Mouse (Mus musculus) testis, postnatal 14 days (tissue): ENCODE data around the gene Prr22.

ENCODE experiments used
- DNase-seq: peaks from one replicate; pipeline ENCODE4 v3.0.0; 2021; ENCODE audit warnings: low spot score

The Prr22 gene

GRCm38 (mm10) chr17:56761991-56762410, 8.0 kb upstream of the Prr22 start:
- DNase-seq: peak; percentile 89

DNA sequence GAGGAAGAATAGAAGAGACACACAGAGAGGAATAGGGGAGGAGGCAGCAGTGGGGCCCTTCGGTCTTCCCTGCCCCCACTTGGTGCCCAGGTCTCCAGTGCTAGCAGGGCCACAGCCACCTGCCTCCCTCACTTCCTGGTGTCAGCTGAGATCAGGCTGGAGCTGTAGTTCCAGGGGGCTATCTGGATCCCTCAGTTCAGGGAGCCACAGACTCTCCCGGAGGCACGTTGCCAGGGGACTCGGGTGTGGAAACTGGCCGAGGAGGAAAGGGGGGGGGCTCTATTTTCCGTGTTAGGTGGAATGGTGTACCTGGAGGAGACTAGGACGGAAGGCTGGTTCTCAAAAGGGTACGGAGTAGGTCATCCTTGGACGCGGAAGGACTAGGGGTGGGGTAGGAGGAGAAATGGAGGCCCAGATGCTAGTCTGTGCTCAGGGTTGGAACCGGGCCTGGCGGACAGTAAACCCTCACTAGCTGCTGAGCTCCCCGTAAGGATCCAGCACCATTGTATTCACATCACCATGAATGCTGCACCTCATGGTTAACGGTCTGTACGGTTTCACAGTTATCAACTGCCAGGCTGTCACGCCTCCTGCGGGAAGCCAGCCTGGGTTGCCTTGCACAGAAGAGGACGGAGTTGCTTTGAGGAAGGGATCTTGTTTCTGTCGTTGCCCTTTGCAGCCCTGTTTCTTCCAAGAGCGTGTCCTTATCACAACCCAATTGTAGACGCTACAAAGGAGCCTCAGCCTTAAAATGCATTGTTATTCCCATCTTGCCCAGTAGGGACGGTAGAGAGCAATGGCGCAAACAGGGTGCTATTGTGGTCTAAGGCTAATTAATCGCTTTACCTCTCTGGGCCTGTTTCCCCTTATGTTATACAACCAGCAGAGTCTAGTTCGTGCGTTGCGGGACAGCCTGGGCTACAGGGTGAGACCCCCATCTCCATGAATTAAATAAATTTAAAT, 7.0 kb upstream of the Prr22 start:
- no peak for DNase-seq

DNA sequence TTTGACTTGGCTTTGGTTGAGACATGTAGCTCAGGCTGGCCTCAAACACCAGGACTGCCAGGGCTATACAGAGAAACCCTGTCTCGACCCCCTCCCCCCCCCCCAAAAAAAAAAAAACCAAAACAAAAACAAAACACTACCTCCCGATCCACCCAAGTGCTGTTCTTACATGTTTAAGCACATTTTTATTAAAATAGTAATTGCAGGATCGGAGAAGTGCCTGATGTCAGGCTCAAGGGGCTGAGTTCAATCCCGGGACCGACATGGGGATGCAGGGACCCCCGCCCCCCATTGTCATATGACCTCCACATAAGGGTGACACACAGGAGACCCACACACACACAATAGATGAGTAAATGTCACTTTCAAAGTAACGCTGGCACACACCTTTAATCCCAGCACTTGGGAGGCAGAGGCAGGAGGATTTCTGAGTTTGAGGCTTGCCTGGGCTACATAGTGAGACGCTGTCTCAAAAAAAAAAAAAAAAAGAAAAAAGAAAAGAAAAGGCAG, 6.3 kb upstream of the Prr22 start:
- no peak for DNase-seq

DNA sequence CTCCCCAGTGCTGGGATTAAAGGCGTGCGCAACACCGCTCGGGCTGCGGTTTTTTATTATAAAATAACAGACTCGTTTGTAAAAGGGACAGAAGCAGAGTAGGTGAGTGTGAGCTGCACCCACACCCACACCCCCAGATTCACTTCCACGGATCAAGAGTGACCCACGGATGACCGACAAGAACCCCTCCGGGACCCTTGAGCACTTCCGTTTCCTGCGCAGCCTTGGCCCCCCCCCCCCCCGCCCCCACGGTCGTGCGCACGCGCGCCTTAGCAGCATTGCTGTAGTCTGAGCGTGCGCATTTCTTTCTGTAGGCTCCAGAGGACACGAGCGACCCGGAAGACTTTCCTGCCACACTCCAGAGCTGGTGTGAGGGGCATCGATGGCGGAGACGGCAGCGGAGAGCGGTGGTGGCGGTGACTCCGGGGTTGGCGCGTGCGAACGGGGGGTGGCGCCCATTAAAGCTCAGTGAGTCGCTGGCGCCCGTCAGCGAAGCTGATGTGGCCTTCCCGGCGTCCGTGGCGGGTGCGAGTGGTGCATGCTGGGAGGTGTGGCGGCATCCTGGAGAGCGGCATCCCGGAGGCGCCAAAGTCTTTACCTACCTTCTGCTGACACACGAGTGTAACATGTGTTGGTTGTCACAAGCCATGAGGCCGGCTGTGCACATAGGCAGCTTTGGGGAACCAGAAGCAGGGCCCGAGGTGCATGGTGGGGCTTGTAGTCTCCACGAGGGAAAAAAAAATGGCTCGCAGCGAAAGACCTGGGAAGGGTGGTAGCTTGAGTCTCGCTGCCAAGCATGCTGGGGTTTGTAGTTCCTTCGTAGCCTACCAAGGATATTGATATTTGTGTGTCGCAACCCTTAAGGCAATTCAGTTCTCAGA, 5.3 kb upstream of the Prr22 start, which contains the start of gene Dus3l:
Gene Dus3l (plus strand): TSS at position 284 of the 881 bp plus-strand sequence.
- peak; percentile 88 for DNase-seq

- DNase-seq: no peak
These were observed 4.6 kb upstream of the Prr22 start for GRCm38 (mm10) chr17:56765431-56765830.

GRCm38 (mm10) chr17:56766631-56767405, 3.2 kb upstream of the Prr22 start:
- DNase-seq: no peak

GRCm38 (mm10) chr17:56767531-56768135, 2.4 kb upstream of the Prr22 start:
- DNase-seq: no peak

DNA sequence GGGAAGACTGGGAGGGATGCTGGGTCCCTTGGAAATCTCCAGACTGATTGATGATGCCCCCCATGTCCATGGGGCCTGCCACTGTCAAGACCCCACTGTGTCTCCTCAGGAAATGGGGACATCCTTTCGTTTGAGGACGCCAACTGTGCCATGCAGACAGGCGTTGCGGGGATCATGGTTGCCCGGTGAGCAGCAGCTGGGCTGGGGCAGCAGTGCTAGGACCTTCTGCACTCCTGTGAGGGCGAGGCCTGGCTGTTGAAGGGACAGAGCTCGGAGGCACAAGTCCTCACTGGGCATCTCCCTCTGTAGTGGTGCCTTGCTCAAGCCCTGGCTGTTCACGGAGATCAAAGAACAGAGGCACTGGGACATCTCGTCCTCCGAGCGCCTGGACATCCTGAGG, 1.1 kb upstream of the Prr22 start:
- DNase-seq: no peak

DNA sequence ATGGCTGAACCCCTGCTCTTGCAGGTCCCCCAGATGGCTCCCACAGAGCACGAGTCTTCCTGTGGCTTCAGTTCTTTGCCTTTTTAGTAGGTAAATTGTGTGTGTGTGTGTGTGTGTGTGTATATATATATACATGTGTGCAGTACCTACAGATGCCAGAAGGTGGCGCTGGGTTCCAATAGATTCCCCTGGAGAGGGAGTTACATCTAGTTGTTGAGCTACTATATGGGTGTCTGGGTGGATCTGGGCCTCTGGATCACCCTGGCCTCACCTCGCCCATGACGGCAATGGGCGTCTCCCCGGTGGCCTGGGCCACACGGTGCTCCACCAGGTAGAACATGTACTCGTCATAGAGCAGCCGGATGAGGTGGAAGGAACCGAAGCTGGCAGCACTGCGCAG, 7.5 kb downstream of the Prr22 start:
- DNase-seq: no peak

DNA sequence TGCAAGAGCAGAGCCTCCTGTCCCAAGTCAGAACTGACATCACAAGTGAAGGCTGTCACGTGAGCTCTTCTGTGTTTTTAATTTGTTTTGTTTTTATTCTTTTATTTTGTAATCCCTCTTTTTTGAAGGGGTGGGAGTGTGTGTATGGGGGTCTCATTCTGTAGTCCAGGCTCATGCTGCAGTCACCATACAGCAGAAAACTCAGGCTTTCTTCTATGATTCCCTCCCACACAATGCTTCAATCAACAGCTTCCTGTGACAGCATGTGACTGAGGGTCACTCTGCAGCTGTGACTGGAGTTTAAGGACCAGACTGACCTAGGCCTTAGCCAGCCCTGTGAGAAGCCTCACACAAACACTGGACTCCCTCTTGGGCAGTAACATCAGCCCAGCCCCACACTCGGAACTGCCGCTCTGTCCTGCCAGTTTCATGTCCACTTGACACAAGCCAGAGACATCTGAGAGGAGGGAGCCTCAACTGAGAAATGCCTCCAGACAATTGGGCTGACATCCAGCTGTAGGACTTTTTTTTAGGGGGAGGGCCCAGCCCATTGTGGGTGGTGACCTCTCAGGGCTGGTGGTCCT, 8.8 kb downstream of the Prr22 start:
- no peak for DNase-seq

DNA sequence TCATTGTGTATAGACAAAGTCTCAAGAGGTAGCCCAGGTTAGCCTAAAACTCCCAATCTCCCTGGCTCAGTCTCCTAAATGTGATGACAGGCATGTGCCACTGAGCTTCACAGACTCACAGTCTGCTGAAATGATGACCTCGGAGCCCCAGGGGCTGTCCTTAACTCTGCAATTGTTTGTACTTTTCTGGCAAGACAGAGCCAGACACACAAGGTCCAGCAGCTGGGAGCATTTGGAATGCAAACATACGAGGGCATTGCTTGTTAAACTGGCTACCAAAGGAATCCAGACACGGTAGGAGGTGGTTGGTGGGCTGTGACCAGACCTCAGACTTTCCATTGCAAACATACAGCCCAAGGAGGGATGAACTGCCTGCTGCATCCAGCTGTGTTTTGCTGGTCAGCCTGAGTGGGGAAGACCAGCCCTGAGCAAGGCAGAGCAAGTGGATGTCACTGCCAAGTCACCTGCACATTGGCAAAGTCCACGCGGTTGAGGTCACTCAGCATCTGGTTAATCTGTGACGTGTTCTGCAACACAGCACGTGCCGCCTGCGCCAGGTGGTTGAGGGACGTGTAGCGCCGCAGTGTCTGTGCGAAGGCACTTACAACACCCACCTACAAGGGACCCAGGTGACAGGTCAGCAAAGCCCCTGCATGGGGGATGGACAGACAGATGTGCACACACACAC, 10.4 kb downstream of the Prr22 start:
- DNase-seq: no peak

DNA sequence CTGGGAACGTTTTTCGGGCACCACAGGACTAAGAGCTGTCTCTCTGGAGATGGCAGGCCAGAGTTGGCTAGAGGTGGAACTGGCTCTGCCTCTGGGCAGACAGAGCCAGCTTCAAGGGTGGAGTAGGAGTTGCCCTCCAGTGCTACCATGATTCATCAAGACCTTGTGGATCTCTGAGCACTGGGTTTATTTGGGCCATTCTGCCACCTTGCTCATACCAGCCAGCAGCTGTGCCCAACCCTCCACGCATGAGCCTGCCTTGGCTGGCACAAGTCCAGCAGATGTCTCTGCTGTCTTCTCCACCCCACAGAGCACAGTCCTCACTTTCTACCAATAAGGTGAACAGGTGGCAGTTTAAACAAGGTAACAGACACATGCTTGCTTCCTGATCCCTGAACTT, 18.8 kb downstream of the Prr22 start:
- DNase-seq: no peak

DNA sequence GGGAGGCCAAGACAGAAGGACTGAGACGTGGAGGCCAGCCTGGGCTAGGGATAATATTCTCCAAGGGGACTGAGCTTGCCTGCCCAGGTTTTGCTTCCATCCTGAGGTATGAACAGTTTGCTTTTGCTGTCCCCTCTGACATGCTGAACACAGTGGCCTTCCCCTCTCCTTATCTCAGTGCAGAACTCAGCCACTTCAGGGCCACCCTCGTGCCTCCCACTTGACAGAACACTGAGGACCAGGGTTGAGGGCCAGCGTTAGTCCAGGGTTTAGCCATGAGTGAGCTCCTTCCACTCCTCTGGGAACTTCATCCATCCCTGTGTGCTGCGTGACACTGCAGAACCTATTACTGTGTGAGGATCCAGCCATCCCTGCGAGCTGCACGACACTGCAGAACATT, 19.2 kb downstream of the Prr22 start:
- DNase-seq: no peak

DNA sequence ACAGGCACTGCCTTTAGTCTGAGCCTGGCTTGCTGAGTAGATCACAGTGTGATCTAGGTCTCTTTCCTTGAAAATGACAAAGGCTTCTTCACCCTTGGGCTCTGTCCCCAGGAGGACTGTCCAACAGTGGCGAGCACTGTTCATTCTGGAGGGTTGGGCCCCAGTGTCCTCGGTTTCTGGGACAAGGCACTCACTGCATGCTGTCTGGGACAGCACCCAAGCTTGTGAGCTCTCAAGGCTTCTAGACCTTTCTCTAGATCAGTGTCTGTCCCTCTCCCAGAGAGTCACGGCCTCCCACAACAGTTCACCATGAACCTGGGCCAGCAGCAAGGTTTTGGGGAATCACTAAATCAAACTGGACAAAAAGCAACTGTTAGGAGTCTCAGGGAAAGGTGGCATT, 22.5 kb downstream of the Prr22 start:
- DNase-seq: no peak

- DNase-seq: no peak
These were observed 23.7 kb downstream of the Prr22 start for GRCm38 (mm10) chr17:56793614-56794319.

DNA sequence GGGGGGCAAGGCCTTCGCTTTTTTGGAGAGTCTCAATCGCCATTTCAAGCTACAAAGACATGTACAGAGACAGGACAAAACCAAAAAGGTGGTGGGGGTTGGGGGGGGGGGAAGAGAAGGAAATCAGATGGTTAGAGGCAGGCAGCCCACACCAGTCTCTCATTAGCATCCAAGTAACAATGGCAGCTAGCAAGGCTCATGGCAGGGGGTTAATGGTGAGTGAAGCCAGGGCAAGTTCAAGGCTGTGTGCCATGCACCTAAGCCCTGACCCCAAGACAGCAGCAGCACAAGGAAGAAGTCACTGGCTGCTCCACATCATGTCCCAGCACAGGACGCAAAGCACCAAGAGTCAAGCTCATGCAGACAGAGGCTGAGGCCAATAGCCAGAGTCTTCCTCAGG, 29.2 kb downstream of the Prr22 start:
- DNase-seq: no peak

- DNase-seq: no peak
These were observed 32.0 kb downstream of the Prr22 start for GRCm38 (mm10) chr17:56802065-56802464.

DNA sequence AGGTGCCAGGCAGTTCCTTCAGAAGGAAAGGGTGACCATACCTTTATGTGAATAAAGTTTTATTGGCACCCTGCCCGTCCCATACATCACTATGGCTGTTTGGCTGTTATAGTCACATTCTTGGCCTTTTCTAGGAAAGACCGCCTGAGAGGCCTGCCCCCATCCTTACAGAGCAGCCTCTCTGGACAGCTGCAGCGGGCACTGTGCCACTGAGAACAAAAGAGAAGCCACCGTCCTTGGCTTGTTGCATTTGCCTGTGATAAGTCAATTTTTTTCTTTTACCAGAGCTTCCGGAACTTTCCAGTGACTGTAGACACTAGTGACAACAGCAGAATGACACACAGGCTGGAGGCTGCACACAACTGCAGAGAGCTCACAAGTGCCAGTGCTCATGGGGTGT, 34.9 kb downstream of the Prr22 start:
- DNase-seq: peak; percentile 75

DNA sequence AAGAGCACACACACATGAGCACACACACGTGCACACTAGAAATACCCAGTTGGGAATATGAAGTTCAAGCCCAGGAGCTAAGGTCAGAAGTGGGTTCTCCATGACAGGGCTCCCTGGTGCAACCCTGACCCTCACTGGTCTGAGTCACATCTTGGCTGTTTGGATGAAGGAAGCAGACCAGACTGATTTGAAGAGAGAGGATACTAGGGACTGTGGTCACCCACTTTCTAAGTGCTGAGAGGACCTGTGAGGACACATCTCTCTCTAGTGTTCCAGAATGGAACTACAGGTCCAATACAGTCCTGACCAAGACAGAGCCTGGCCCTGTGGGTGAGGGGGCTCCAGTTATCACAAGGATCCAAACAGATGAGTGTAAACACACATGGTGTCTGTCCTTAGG, 35.7 kb downstream of the Prr22 start:
- DNase-seq: no peak

GRCm38 (mm10) chr17:56808518-56808917, 38.5 kb downstream of the Prr22 start:
- DNase-seq: no peak
